Mouse (Mus musculus): ENCODE results near the gene Btaf1. TPM values are rescaled to one million over a fixed set of nuclear protein-coding genes. Genes with fewer than 3 reads are reported as not detected.
"Not testable (repeated sequence)": the region's sequence is repeated elsewhere in the genome, so short reads cannot be mapped to it uniquely, and the experiment has no call there.

The Btaf1 gene
- polyA plus RNA-seq, 1 experiment from 2014 or later: 11.0 TPM

GRCm38 (mm10) chr19:36927800-36928361 is 2.0 kb downstream of the Btaf1 start:
- no peak for ATAC-seq

GRCm38 (mm10) chr19:36929816-36930215 is 3.9 kb downstream of the Btaf1 start:
- Histone ChIP-seq H3K27ac (no peak overlapping the region), H3K36me3 (ENCODE audit: poor library complexity, severe bottlenecking) (no peaks in the 10 kb centered on the region), H3K9ac (no peak overlapping the region), H3K4me2 (no peak overlapping the region), H3K4me3 (no peak overlapping the region), H3K27me3 (no peaks in the 10 kb centered on the region), H3K9me3 (replicated peaks) (no peaks in the 10 kb centered on the region), H3K4me1 (peaks cover 25% of the 10 kb centered on the region)
- ATAC-seq: no peak

More at GRCm38 (mm10) chr19:36927800-36928361, 2.0 kb downstream of the Btaf1 start:
- Histone ChIP-seq H3K27ac (no peak overlapping the region), H3K27me3 (no peaks in the 10 kb centered on the region), H3K4me2 (peak overlapping the region; percentile 87), H3K36me3 (ENCODE audit: poor library complexity, severe bottlenecking) (no peaks in the 10 kb centered on the region), H3K4me1 (peaks cover 26% of the 10 kb centered on the region), H3K9me3 (replicated peaks) (no peaks in the 10 kb centered on the region), H3K4me3 (no peak overlapping the region; the same call in 1 of the 2 replicates), H3K9ac (no peak overlapping the region)
- 88% methylated on average over 6 of the region's 6 CpGs for WGBS

- no peaks in the 10 kb centered on the region for H3K27me3 ChIP-seq
- no peak for ATAC-seq
Measured at GRCm38 (mm10) chr19:36932097-36932496, 6.2 kb downstream of the Btaf1 start.

DNA sequence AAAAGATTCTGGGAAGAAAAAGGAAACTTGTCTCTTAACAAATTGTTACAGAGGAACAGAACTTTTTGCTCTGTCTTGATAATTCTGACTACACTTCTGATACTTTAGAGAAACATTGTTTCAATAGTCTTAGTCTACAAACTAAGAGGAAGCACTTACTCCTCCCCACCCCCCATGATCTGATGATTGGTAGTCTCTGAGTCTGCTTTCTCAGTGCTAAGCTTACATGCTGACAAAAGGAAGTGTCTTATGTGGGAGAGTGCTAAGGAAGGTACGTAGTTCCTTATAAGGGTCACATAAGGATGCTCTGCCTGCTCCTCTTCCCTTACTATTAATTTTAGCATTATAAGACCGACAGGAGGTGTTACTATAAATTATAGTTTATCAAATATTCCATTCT is 6.7 kb downstream of the Btaf1 start:
- ATAC-seq: no peak
- Histone ChIP-seq H3K27me3 (no peaks in the 10 kb centered on the region), H3K27ac (no peak overlapping the region), H3K4me2 (no peak overlapping the region), H3K9ac (no peak overlapping the region), H3K4me1 (peaks cover 9% of the 10 kb centered on the region; the same call in 1 of the 2 replicates), H3K4me3 (no peak overlapping the region), H3K36me3 (ENCODE audit: poor library complexity, severe bottlenecking) (no peaks in the 10 kb centered on the region), H3K9me3 (replicated peaks) (no peaks in the 10 kb centered on the region)
- 92% methylated on average over 2 of the region's 2 CpGs for WGBS

More at GRCm38 (mm10) chr19:36932097-36932496, 6.2 kb downstream of the Btaf1 start:
- Histone ChIP-seq H3K36me3 (ENCODE audit: poor library complexity, severe bottlenecking) (no peaks in the 10 kb centered on the region), H3K9me3 (replicated peaks) (no peaks in the 10 kb centered on the region), H3K4me1 (peaks cover 14% of the 10 kb centered on the region), H3K27ac (no peak overlapping the region), H3K4me3 (no peak overlapping the region), H3K9ac (no peak overlapping the region), H3K4me2 (no peak overlapping the region)

- no peak overlapping the region for H3K9ac ChIP-seq
- no peak overlapping the region for H3K27ac ChIP-seq
- no peaks in the 10 kb centered on the region for H3K27me3 ChIP-seq
- no peaks in the 10 kb centered on the region; the same call in 1 of the 2 replicates for H3K36me3 ChIP-seq (ENCODE audit: poor library complexity, severe bottlenecking)
- H3K4me2 ChIP-seq: no peak overlapping the region
- H3K4me3 ChIP-seq: no peak overlapping the region
- WGBS: 95% methylated on average over 4 of the region's 4 CpGs
- no peak for ATAC-seq
- H3K4me1 ChIP-seq: no peaks in the 10 kb centered on the region
- no peaks in the 10 kb centered on the region for H3K9me3 ChIP-seq (replicated peaks)
Measured at GRCm38 (mm10) chr19:36936285-36936684, 10.4 kb downstream of the Btaf1 start.

- Histone ChIP-seq H3K4me2 (no peak overlapping the region), H3K27ac (no peak overlapping the region), H3K27me3 (no peaks in the 10 kb centered on the region), H3K4me1 (no peaks in the 10 kb centered on the region), H3K4me3 (no peak overlapping the region), H3K9me3 (replicated peaks) (no peaks in the 10 kb centered on the region), H3K9ac (no peak overlapping the region), H3K36me3 (ENCODE audit: poor library complexity, severe bottlenecking) (no peaks in the 10 kb centered on the region; the same call in 1 of the 2 replicates)
- ATAC-seq: no peak
Measured at GRCm38 (mm10) chr19:36938008-36938407, 12.1 kb downstream of the Btaf1 start.

- ATAC-seq: no peak
- H3K4me2 ChIP-seq: no peak overlapping the region
- H3K27me3 ChIP-seq: no peaks in the 10 kb centered on the region
- WGBS: 97% methylated on average over 1 of the region's 1 CpGs
- no peak overlapping the region for H3K27ac ChIP-seq
- no peaks in the 10 kb centered on the region for H3K4me1 ChIP-seq
- no peaks in the 10 kb centered on the region for H3K9me3 ChIP-seq (replicated peaks)
- H3K36me3 ChIP-seq (ENCODE audit: poor library complexity, severe bottlenecking): no peaks in the 10 kb centered on the region; the same call in 1 of the 2 replicates
- H3K9ac ChIP-seq: no peak overlapping the region
- no peak overlapping the region for H3K4me3 ChIP-seq
Measured at GRCm38 (mm10) chr19:36940064-36940463, 14.2 kb downstream of the Btaf1 start.

GRCm38 (mm10) chr19:36953637-36954206 is 27.8 kb downstream of the Btaf1 start:
- no peak overlapping the region for H3K4me3 ChIP-seq
- H3K4me2 ChIP-seq: no peak overlapping the region
- no peak for ATAC-seq
- no peaks in the 10 kb centered on the region for H3K27me3 ChIP-seq
- H3K4me1 ChIP-seq: no peaks in the 10 kb centered on the region
- H3K9me3 ChIP-seq (replicated peaks): no peaks in the 10 kb centered on the region
- H3K27ac ChIP-seq: no peak overlapping the region
- peaks cover 16% of the 10 kb centered on the region for H3K36me3 ChIP-seq (ENCODE audit: poor library complexity, severe bottlenecking)
- WGBS: 59% methylated on average over 4 of the region's 4 CpGs
- no peak overlapping the region for H3K9ac ChIP-seq

GRCm38 (mm10) chr19:36958331-36958730 is 32.5 kb downstream of the Btaf1 start:
- Histone ChIP-seq H3K4me2 (no peak overlapping the region), H3K27ac (no peak overlapping the region), H3K4me1 (no peaks in the 10 kb centered on the region), H3K9ac (no peak overlapping the region), H3K36me3 (ENCODE audit: poor library complexity, severe bottlenecking) (peaks cover 36% of the 10 kb centered on the region), H3K27me3 (no peaks in the 10 kb centered on the region), H3K9me3 (replicated peaks) (no peaks in the 10 kb centered on the region), H3K4me3 (no peak overlapping the region)
- no peak for ATAC-seq
- WGBS: 87% methylated on average over 4 of the region's 4 CpGs

GRCm38 (mm10) chr19:36961320-36961719 is 35.4 kb downstream of the Btaf1 start:
- no peak for ATAC-seq
- Histone ChIP-seq H3K9ac (no peak overlapping the region), H3K4me1 (no peaks in the 10 kb centered on the region), H3K4me2 (no peak overlapping the region), H3K9me3 (replicated peaks) (no peaks in the 10 kb centered on the region), H3K4me3 (no peak overlapping the region), H3K36me3 (ENCODE audit: poor library complexity, severe bottlenecking) (peaks cover 54% of the 10 kb centered on the region), H3K27me3 (no peaks in the 10 kb centered on the region), H3K27ac (no peak overlapping the region)
- WGBS: 98% methylated on average over 1 of the region's 1 CpGs

DNA sequence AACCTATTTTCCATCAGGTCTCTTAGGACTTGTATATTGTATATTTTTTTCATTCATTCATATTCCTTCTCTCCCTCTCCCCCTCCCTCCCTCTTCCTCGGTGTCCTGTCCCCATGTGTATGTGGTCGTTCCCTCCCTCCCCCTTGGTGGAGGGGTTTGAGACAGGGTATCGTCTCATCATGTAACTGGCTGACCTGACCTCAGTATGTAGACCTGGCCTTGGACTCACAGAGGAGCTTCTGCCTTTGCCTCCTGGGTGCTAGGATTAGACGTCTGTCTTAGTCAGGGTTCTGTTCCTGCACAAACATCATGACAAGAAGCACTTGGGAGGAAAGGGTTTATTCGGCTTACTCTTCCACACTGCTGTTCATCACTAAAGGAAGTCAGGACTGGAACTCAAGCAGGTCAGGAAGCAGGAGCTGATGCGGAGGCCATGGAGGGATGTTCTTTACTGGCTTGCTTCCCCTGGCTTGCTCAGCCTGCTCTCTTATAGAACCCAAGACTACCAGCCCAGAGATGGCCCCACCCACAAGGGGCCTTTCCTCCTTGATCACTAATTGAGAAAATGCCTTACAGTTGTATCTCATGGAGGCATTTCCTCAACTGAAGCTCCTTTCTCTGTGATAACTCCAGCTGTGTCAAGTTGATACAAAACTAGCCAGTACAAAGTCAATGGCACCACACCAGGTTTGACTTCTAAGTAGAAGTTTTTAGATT is 36.8 kb downstream of the Btaf1 start:
- H3K4me3 ChIP-seq; ATAC-seq; H3K4me1 ChIP-seq; H3K27me3 ChIP-seq; H3K9me3 ChIP-seq (replicated peaks); H3K9ac ChIP-seq; H3K4me2 ChIP-seq; H3K27ac ChIP-seq: not testable (repeated sequence)
- 87% methylated on average over 6 of the region's 6 CpGs for WGBS
- H3K36me3 ChIP-seq (ENCODE audit: poor library complexity, severe bottlenecking): peaks cover 50% of the 10 kb centered on the region

GRCm38 (mm10) chr19:37004557-37004956 is 78.7 kb downstream of the Btaf1 start:
- no peak for ATAC-seq
- Histone ChIP-seq H3K27ac (no peak overlapping the region), H3K4me2 (no peak overlapping the region), H3K4me3 (no peak overlapping the region), H3K9me3 (replicated peaks) (no peaks in the 10 kb centered on the region), H3K27me3 (no peaks in the 10 kb centered on the region), H3K36me3 (ENCODE audit: poor library complexity, severe bottlenecking) (peaks cover 77% of the 10 kb centered on the region), H3K4me1 (no peaks in the 10 kb centered on the region), H3K9ac (no peak overlapping the region)
- 89% methylated on average over 5 of the region's 5 CpGs for WGBS

All from forebrain, embryonic 13.5 days (tissue).